Mouse (Mus musculus) G1E (cell line): ENCODE data around the gene Nln. TPM values are rescaled to one million over a fixed set of nuclear protein-coding genes. Genes with fewer than 3 reads are reported as not detected.

Experiments used
- ATAC-seq: 2 replicates; pipeline ENCODE4 v1.8.0; 2016; ENCODE audit warnings: mild to moderate bottlenecking; ENCODE audit not compliant: insufficient number of reproducible peaks, poor library complexity, low FRiP score, severe bottlenecking; ENCODE audit errors: extremely low read depth
- DNase-seq: peaks from one replicate; pipeline ENCODE4 v3.0.0; 2012; ENCODE audit warnings: low spot score
- H3K27me3 ChIP-seq: 2 replicates; pipeline ENCODE4 v1.6.1; 2012; ENCODE audit warnings: mild to moderate bottlenecking, low read length, inconsistent platforms; ENCODE audit not compliant: insufficient read depth
- H3K36me3 ChIP-seq: replicated peaks from 2 replicates; pipeline ENCODE3; 2012; ENCODE audit warnings: mild to moderate bottlenecking, inconsistent platforms
- H3K4me1 ChIP-seq: 2 replicates; pipeline ENCODE4 v1.6.1; 2012; ENCODE audit warnings: low read depth, low read length, inconsistent platforms, mixed read lengths; ENCODE audit not compliant: insufficient read depth
- H3K4me3 ChIP-seq: 2 replicates; pipeline ENCODE4 v1.5.1; 2012; ENCODE audit warnings: low read depth, mild to moderate bottlenecking, inconsistent platforms, low read length, moderate library complexity, mixed read lengths
- H3K9me3 ChIP-seq: replicated peaks from 2 replicates; pipeline ENCODE4 v1.6.1; 2012; ENCODE audit warnings: inconsistent platforms
- CTCF ChIP-seq: IDR thresholded peaks from 2 replicates; pipeline ENCODE4 v1.5.1; 2012; ENCODE audit warnings: low read depth, low read length, inconsistent platforms, mixed read lengths
- GATA1 ChIP-seq: IDR thresholded peaks from 2 replicates; pipeline ENCODE4 v1.6.1; 2012; ENCODE audit warnings: borderline replicate concordance, low read length, inconsistent platforms, mixed read lengths
- GATA2 ChIP-seq: IDR thresholded peaks from 2 replicates; pipeline ENCODE4 v1.6.1; 2012; ENCODE audit warnings: low read depth, low read length, inconsistent platforms, borderline replicate concordance
- POLR2AphosphoS5 ChIP-seq: IDR thresholded peaks from 2 replicates; pipeline ENCODE4 v1.6.1; 2012; ENCODE audit warnings: low read depth, low read length, inconsistent platforms; ENCODE audit not compliant: insufficient replicate concordance
- TAL1 ChIP-seq: conservative IDR thresholded peaks from 2 replicates; pipeline ENCODE4 v1.6.1; 2012; ENCODE audit warnings: low read depth, low read length, inconsistent platforms, mixed read lengths
- polyA plus RNA-seq: library from polyadenylated mRNA; stranded (reverse); fragments of >175 nt; gene quantifications from 2 replicates; pipeline ENCODE4 v1.2.3, GENCODE M21; 2012
- total RNA-seq, 2 experiments: library from RNA; stranded (forward) in 1 of 2; stranded (reverse) in 1 of 2; fragments of 200-1000 nt in 1 of 2; fragments of >200 nt in 1 of 2; fragmentation: Nextera tagmentation in 1 of 2; gene quantifications; 2 replicates each; pipeline ENCODE4 v1.2.3; 2014 to 2017

The Nln gene
- total and polyA plus RNA-seq, 3 experiments: 15.4 to 31.7 (median 17.6) TPM

DNA sequence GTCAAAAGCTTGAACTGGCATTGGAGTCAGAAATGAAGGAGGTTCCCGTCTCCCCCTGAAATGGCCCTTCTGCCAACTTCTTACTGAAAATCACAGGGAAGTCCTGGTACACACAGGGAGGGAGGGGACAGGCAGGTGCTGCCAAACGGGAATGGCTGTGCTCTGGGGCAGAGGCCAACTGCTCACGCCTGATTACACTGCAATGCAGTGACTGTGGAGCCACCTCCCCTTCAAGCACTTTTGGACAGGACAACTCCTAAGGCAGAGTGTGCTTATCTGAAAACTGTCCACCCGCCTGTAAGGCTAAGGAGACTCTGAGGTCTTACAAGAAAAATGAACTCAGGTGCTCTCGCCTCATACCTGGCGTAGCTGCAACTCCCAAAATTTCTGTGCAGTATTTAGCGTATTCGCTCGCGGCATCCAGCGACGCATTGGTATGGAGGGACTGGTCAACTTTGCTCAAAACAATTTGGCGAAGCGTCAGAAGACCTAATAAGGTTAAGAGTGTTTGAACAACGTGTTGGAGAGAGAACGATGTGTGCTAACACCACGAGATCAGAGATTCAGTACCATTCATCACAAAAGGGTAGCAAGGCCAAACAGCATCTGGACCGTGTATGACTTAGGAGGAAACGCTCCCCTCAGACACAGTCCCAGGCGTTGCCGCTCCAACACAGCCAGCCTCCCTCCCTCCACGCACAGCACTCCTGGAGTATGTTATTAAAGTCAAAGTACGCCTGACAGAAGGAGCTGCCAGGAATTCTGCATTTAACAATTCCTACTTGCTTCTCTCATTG is 72.7 kb downstream of the Nln start:
- Histone ChIP-seq H3K4me1 (peaks cover 55% of the 10 kb centered on the region), H3K27me3 (no peaks in the 10 kb centered on the region), H3K4me3 (no peak overlapping the region), H3K36me3 (peaks cover 55% of the 10 kb centered on the region), H3K9me3 (no peaks in the 10 kb centered on the region)
- no peak for DNase-seq
- no peak for ATAC-seq
- TF ChIP-seq CTCF (no peak), GATA2 (no peak), TAL1 (no peak), GATA1 (no peak), POLR2AphosphoS5 (no peak)

DNA sequence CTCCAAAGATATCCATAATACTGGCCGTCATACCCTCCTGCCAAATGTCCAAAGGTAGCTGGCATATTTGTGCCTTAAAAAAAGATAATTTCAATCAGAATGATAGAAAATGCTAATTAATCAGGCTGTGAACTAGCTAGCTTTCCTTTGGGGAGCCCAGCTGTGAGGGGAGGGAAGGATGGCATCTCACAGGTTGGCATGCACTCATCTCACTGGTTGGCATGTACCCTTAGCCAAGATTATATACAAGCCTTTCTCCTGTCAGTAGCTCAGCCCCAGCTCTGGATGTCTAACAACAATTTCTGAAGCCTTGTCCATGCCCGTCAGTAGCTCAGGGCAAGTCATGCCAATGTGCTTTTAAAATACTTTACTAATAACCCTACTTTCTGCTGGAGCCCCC is 73.8 kb downstream of the Nln start:
- Histone ChIP-seq H3K9me3 (no peaks in the 10 kb centered on the region), H3K27me3 (no peaks in the 10 kb centered on the region), H3K4me1 (peaks cover 46% of the 10 kb centered on the region), H3K36me3 (peaks cover 61% of the 10 kb centered on the region), H3K4me3 (no peak overlapping the region)
- no peak for ATAC-seq
- TF ChIP-seq TAL1: no peak
- TF ChIP-seq POLR2AphosphoS5: no peak
- TF ChIP-seq CTCF: no peak
- TF ChIP-seq GATA1: no peak
- TF ChIP-seq GATA2: no peak
- DNase-seq: no peak

DNA sequence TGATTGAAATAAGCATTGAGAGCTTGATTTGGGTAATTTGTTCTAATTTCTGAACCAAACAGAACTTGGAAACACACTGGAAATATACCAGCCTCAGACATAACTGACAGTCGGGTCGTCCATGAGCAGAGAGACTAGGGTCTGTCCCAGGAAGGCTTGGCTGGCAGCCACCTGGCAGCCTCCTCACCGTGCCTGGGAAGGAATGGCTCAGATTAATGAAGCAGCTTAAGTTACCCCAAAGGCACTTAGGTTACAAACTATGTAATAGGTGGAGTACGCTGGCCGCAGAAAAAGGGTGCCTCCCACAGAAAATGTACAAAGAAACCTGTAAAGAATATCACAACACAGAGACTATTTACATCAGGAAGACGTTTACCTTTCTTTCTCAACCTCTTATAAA is 74.6 kb downstream of the Nln start:
- Histone ChIP-seq H3K36me3 (peaks cover 65% of the 10 kb centered on the region), H3K4me1 (peaks cover 43% of the 10 kb centered on the region), H3K27me3 (no peaks in the 10 kb centered on the region), H3K4me3 (no peak overlapping the region), H3K9me3 (no peaks in the 10 kb centered on the region)
- no peak for TF ChIP-seq TAL1
- ATAC-seq: no peak
- no peak for DNase-seq

- H3K4me1 ChIP-seq: peaks cover 39% of the 10 kb centered on the region
Observed at GRCm38 (mm10) chr13:104032620-104033133, 76.7 kb downstream of the Nln start.

DNA sequence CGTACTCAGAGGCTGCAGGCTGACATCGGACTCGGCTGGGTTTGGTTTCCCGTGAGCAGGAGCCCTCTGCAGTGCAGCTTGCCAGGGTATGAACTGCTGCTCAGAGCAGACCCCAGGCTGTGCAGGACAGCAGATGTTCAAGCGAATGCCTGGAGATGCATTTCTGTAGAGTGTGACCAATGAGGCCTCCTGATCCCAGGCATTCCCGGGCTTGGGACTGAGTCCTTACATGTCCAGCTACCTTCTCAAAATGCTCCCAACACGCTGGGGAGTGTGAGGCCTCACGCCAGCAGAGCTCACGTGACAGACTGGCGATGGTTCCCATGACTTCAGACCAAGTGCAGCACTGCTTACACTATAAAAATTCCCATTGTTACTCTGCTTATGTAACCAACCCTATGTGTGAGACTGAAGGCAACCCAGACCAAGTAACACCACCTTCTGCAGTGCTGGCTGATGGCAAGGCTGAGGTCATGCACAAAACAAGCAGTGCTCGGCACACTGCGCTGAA is 77.5 kb downstream of the Nln start:
- H3K27me3 ChIP-seq: no peaks in the 10 kb centered on the region
- no peaks in the 10 kb centered on the region for H3K9me3 ChIP-seq
- no peak for DNase-seq
- TF ChIP-seq GATA2 (no peak), POLR2AphosphoS5 (no peak), TAL1 (no peak), GATA1 (no peak), CTCF (no peak)
- H3K4me1 ChIP-seq: peaks cover 36% of the 10 kb centered on the region
- peaks cover 56% of the 10 kb centered on the region for H3K36me3 ChIP-seq
- no peak for ATAC-seq
- no peak overlapping the region for H3K4me3 ChIP-seq

More at GRCm38 (mm10) chr13:104032620-104033133, 76.7 kb downstream of the Nln start:
- no peaks in the 10 kb centered on the region for H3K27me3 ChIP-seq
- H3K36me3 ChIP-seq: peaks cover 62% of the 10 kb centered on the region
- DNase-seq: no peak
- ATAC-seq: no peak
- no peak for TF ChIP-seq CTCF
- no peak for TF ChIP-seq GATA2
- no peak for TF ChIP-seq GATA1
- TF ChIP-seq POLR2AphosphoS5: no peak
- TF ChIP-seq TAL1: no peak
- H3K4me3 ChIP-seq: no peak overlapping the region
- no peaks in the 10 kb centered on the region for H3K9me3 ChIP-seq

DNA sequence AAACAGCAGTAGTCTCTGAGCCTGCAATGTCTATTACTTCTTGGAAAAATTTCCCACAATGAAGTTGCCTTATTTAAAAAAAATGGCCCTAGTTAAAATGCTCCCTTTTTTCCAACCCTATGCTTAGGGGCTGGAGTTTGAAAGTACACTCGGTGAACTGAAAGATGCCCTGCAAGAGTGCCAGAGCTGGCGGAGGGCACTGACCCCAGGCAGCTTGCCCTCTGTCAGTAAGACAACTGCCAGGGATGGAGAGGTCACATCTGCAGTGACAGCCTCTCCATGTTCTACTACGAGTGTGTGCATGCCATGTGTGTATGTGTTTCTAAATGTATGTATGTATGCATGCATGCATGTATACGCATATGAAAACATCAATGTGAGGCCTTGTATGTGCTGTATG is 78.5 kb downstream of the Nln start:
- DNase-seq (no peak), ATAC-seq (no peak)
- TF ChIP-seq POLR2AphosphoS5 (no peak), TAL1 (no peak), GATA1 (no peak)
- H3K4me1 ChIP-seq: peaks cover 30% of the 10 kb centered on the region
- no peaks in the 10 kb centered on the region for H3K9me3 ChIP-seq
- no peak overlapping the region for H3K4me3 ChIP-seq
- H3K27me3 ChIP-seq: no peaks in the 10 kb centered on the region
- H3K36me3 ChIP-seq: peaks cover 53% of the 10 kb centered on the region
